Mouse (Mus musculus): ENCODE results near the gene Ralb. TPM values are rescaled to one million over a fixed set of nuclear protein-coding genes. Genes with fewer than 3 reads are reported as not detected.

Ralb gene
- polyA plus RNA-seq (2014; fragmentation: Nextera tagmentation; extraction: Ambion mirVana), result 78.6 and 84.1 TPM in 2 replicates

DNA sequence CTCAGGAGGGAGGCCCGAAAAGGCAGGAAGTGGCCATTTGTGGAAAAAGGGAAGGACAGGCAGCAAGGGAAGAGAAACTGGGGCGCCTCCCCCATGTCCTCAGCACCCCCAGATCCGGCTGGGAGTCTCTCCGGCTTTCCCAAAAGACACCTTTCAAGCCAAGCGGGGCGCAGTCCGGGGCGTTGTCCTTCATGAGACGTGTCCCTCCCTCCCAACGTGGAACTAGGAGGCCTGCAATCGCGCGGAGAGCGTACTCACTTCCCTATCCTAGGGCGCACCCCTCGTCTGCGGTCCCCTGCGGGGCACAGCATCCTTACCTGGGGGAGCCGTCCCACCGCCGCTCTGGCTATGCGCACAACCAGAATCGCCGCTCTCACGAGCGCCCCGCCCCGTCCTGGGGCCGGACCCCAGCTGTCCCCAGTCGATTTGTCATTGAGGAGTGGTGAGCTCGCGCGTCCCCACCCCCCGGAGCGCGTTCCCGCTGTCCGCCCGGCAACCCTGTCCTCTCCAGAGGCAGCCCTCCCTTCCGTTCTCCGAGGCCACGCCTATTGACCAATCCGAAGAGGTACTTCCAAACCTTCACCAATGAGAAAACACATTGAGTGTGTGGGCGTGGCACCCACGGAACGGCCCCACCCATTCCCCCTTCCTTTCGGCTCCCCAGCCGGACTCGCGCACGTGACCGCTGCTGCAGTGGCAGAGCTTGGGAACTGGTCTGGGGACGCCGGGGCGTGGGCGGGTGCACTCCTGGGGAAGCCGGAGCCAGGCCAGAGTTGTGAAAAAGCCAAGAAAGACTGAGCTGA, at the start of gene Ralb:
TSS of gene Ralb (minus strand) at position 535 of the 803 bp plus-strand sequence.
- Histone ChIP-seq H3K9me3 (ENCODE audit: control insufficient read depth, low read length) (no peaks in the 10 kb centered on the region), H3K4me2 (ENCODE audit: low read depth) (peak within 1 kb of the TSS; percentile 65), H3K27ac (ENCODE audit: low read depth, low read length) (no peak within 1 kb of the TSS), H3K4me1 (ENCODE audit: control insufficient read depth, insufficient read depth, low read length) (peaks cover 3% of the 10 kb centered on the region; the same call in 1 of the 2 replicates), H3K36me3 (ENCODE audit: control insufficient read depth, insufficient read depth, low read length) (no peaks in the 10 kb centered on the region), H3K9ac (ENCODE audit: low read length) (peak within 1 kb of the TSS; percentile 66), H3K27me3 (ENCODE audit: control insufficient read depth, insufficient read depth, low read length) (no peaks in the 10 kb centered on the region), H3K4me3 (ENCODE audit: low read depth, low read length) (peak within 1 kb of the TSS; percentile 62)
- WGBS, result 0% methylated on average over 53 of the region's 57 CpGs
- peak; percentile 99 for ATAC-seq (ENCODE audit: insufficient read depth, low FRiP score, low TSS enrichment)
- peak; percentile 93 for DNase-seq (ENCODE audit: low spot score)

DNA sequence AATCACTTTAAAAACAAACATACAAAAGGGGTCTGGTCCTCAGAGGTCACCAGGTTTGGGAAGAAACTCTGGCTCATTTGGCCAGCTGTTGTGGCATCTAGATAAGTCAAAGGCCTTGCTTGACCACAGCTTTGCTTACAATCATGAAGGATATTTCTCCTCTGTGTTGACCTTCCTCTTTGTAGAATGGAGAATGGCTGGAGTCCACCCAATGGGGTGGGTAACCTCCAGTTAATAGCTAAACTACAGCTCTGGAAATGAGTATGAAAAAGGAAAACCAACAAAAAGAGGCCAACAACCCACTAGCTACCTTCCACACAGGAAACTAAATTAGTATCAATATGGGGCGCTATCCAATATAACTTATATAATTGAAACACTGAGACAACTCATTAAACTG, 47.1 kb upstream of the Ralb start:
- H3K4me3 ChIP-seq (ENCODE audit: low read depth, low read length), result no peak overlapping the region
- no peaks in the 10 kb centered on the region for H3K27me3 ChIP-seq (ENCODE audit: control insufficient read depth, insufficient read depth, low read length)
- H3K9ac ChIP-seq (ENCODE audit: low read length), result no peak overlapping the region
- 94% methylated on average over 1 of the region's 1 CpGs for WGBS
- DNase-seq (ENCODE audit: low spot score), result no peak
- no peaks in the 10 kb centered on the region for H3K4me1 ChIP-seq (ENCODE audit: control insufficient read depth, insufficient read depth, low read length)
- no peaks in the 10 kb centered on the region for H3K9me3 ChIP-seq (ENCODE audit: control insufficient read depth, low read length)
- ATAC-seq (ENCODE audit: insufficient read depth, low FRiP score, low TSS enrichment), result no peak
- no peak overlapping the region for H3K4me2 ChIP-seq (ENCODE audit: low read depth)
- H3K27ac ChIP-seq (ENCODE audit: low read depth, low read length), result no peak overlapping the region
- no peaks in the 10 kb centered on the region; the same call in 1 of the 2 replicates for H3K36me3 ChIP-seq (ENCODE audit: control insufficient read depth, insufficient read depth, low read length)

- WGBS, result 82% methylated on average over 2 of the region's 2 CpGs
- H3K27ac ChIP-seq (ENCODE audit: low read depth, low read length), result no peak overlapping the region
- H3K36me3 ChIP-seq (ENCODE audit: control insufficient read depth, insufficient read depth, low read length), result no peaks in the 10 kb centered on the region; the same call in 1 of the 2 replicates
- no peaks in the 10 kb centered on the region for H3K4me1 ChIP-seq (ENCODE audit: control insufficient read depth, insufficient read depth, low read length)
- no peaks in the 10 kb centered on the region for H3K27me3 ChIP-seq (ENCODE audit: control insufficient read depth, insufficient read depth, low read length)
- no peak overlapping the region for H3K9ac ChIP-seq (ENCODE audit: low read length)
- ATAC-seq (ENCODE audit: insufficient read depth, low FRiP score, low TSS enrichment) (no peak), DNase-seq (ENCODE audit: low spot score) (no peak)
- H3K9me3 ChIP-seq (ENCODE audit: control insufficient read depth, low read length), result no peaks in the 10 kb centered on the region
- no peak overlapping the region for H3K4me2 ChIP-seq (ENCODE audit: low read depth)
- no peak overlapping the region for H3K4me3 ChIP-seq (ENCODE audit: low read depth, low read length)
These were observed 45.5 kb upstream of the Ralb start for GRCm38 (mm10) chr1:119550064-119550463.

DNA sequence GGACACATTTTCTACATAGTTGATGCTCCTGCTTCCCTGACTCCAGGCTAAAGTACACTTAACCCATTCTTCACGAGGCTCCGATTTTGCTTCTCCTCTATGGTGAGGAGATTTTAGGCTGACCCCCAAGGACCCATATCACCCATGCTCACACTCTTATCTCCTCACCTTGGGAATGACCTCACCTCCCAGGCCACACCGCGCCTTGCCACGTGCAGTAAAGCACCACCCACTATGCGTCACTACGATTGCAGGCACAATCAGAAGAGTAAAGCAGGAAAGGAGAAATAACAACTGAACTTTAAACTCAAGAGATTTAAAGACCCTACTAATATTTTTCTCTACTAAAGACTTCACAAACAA, 44.7 kb upstream of the Ralb start:
- no peak overlapping the region for H3K4me3 ChIP-seq (ENCODE audit: low read depth, low read length)
- no peak overlapping the region for H3K4me2 ChIP-seq (ENCODE audit: low read depth)
- DNase-seq (ENCODE audit: low spot score) (no peak), ATAC-seq (ENCODE audit: insufficient read depth, low FRiP score, low TSS enrichment) (no peak)
- H3K9ac ChIP-seq (ENCODE audit: low read length), result no peak overlapping the region
- 89% methylated on average over 7 of the region's 7 CpGs for WGBS
- no peaks in the 10 kb centered on the region for H3K4me1 ChIP-seq (ENCODE audit: control insufficient read depth, insufficient read depth, low read length)
- no peaks in the 10 kb centered on the region; the same call in 1 of the 2 replicates for H3K36me3 ChIP-seq (ENCODE audit: control insufficient read depth, insufficient read depth, low read length)
- H3K9me3 ChIP-seq (ENCODE audit: control insufficient read depth, low read length), result no peaks in the 10 kb centered on the region
- no peak overlapping the region for H3K27ac ChIP-seq (ENCODE audit: low read depth, low read length)
- no peaks in the 10 kb centered on the region for H3K27me3 ChIP-seq (ENCODE audit: control insufficient read depth, insufficient read depth, low read length)

DNA sequence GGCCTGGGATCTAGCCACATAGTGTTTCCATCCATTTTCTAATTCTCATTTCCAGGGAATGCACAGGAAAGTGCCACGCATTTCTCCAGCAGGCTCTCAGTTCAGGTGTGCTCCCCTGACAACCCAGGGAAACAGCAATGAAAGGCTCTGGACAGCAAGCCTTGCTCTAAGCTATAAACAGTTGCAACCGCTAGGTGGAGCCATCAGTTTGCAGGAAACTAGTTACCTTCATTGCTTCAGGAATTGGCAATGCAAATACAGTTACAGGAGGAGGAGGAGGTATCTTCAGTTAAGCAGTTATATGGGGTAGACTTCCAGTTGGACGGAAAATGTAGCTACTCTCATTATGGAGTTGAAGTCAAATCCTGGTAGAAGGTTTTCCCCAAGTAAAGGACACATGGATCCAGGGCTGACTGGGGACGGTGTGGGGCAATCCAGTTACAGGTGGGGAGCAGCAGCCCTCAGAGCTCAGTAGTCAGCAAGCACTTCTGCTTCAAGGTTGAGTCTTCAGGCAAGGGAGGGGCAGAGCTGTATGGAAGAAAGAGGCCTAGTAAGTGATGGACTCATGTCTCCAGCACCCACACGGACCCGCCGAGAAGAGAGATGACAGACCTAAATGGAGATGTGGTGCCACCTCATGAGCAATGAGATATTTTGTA, 44.2 kb upstream of the Ralb start:
- no peak overlapping the region for H3K27ac ChIP-seq (ENCODE audit: low read depth, low read length)
- no peaks in the 10 kb centered on the region for H3K4me1 ChIP-seq (ENCODE audit: control insufficient read depth, insufficient read depth, low read length)
- no peak overlapping the region for H3K4me3 ChIP-seq (ENCODE audit: low read depth, low read length)
- ATAC-seq (ENCODE audit: insufficient read depth, low FRiP score, low TSS enrichment) (peak; percentile 58; the same call in 1 of the 2 replicates), DNase-seq (ENCODE audit: low spot score) (peak; percentile 69)
- H3K27me3 ChIP-seq (ENCODE audit: control insufficient read depth, insufficient read depth, low read length), result no peaks in the 10 kb centered on the region
- no peaks in the 10 kb centered on the region for H3K9me3 ChIP-seq (ENCODE audit: control insufficient read depth, low read length)
- WGBS, result 74% methylated on average over 7 of the region's 7 CpGs
- no peaks in the 10 kb centered on the region; the same call in 1 of the 2 replicates for H3K36me3 ChIP-seq (ENCODE audit: control insufficient read depth, insufficient read depth, low read length)
- no peak overlapping the region for H3K4me2 ChIP-seq (ENCODE audit: low read depth)
- H3K9ac ChIP-seq (ENCODE audit: low read length), result no peak overlapping the region

- 87% methylated on average over 3 of the region's 3 CpGs for WGBS
- Histone ChIP-seq H3K4me1 (ENCODE audit: control insufficient read depth, insufficient read depth, low read length) (no peaks in the 10 kb centered on the region), H3K27ac (ENCODE audit: low read depth, low read length) (no peak overlapping the region), H3K9me3 (ENCODE audit: control insufficient read depth, low read length) (no peaks in the 10 kb centered on the region), H3K36me3 (ENCODE audit: control insufficient read depth, insufficient read depth, low read length) (no peaks in the 10 kb centered on the region; the same call in 1 of the 2 replicates), H3K4me2 (ENCODE audit: low read depth) (no peak overlapping the region), H3K9ac (ENCODE audit: low read length) (no peak overlapping the region), H3K4me3 (ENCODE audit: low read depth, low read length) (no peak overlapping the region), H3K27me3 (ENCODE audit: control insufficient read depth, insufficient read depth, low read length) (no peaks in the 10 kb centered on the region)
- no peak for DNase-seq (ENCODE audit: low spot score)
- no peak for ATAC-seq (ENCODE audit: insufficient read depth, low FRiP score, low TSS enrichment)
These were observed 41.9 kb upstream of the Ralb start for GRCm38 (mm10) chr1:119546490-119546889.

GRCm38 (mm10) chr1:119545671-119546070, 41.1 kb upstream of the Ralb start:
- no peaks in the 10 kb centered on the region for H3K27me3 ChIP-seq (ENCODE audit: control insufficient read depth, insufficient read depth, low read length)
- H3K4me3 ChIP-seq (ENCODE audit: low read depth, low read length), result no peak overlapping the region
- no peaks in the 10 kb centered on the region for H3K4me1 ChIP-seq (ENCODE audit: control insufficient read depth, insufficient read depth, low read length)
- no peak for DNase-seq (ENCODE audit: low spot score)
- no peak overlapping the region for H3K9ac ChIP-seq (ENCODE audit: low read length)
- H3K9me3 ChIP-seq (ENCODE audit: control insufficient read depth, low read length), result no peaks in the 10 kb centered on the region
- H3K36me3 ChIP-seq (ENCODE audit: control insufficient read depth, insufficient read depth, low read length), result no peaks in the 10 kb centered on the region; the same call in 1 of the 2 replicates
- WGBS, result 92% methylated on average over 4 of the region's 4 CpGs
- no peak overlapping the region for H3K27ac ChIP-seq (ENCODE audit: low read depth, low read length)
- no peak overlapping the region for H3K4me2 ChIP-seq (ENCODE audit: low read depth)
- no peak for ATAC-seq (ENCODE audit: insufficient read depth, low FRiP score, low TSS enrichment)

- Histone ChIP-seq H3K27me3 (ENCODE audit: control insufficient read depth, insufficient read depth, low read length) (no peaks in the 10 kb centered on the region), H3K9ac (ENCODE audit: low read length) (no peak overlapping the region), H3K4me3 (ENCODE audit: low read depth, low read length) (no peak overlapping the region), H3K4me1 (ENCODE audit: control insufficient read depth, insufficient read depth, low read length) (no peaks in the 10 kb centered on the region), H3K4me2 (ENCODE audit: low read depth) (no peak overlapping the region), H3K9me3 (ENCODE audit: control insufficient read depth, low read length) (no peaks in the 10 kb centered on the region), H3K36me3 (ENCODE audit: control insufficient read depth, insufficient read depth, low read length) (no peaks in the 10 kb centered on the region; the same call in 1 of the 2 replicates), H3K27ac (ENCODE audit: low read depth, low read length) (no peak overlapping the region)
- no peak for ATAC-seq (ENCODE audit: insufficient read depth, low FRiP score, low TSS enrichment)
- no peak for DNase-seq (ENCODE audit: low spot score)
- WGBS, result 85% methylated on average over 2 of the region's 2 CpGs
These were observed 40.6 kb upstream of the Ralb start for GRCm38 (mm10) chr1:119545164-119545563.

Data from neural tube, embryonic 11.5 days (tissue).